Mouse (Mus musculus) heart, adult 18-20 months (tissue): Measurements from ENCODE around the gene Acsl5. TPM values are rescaled to one million over a fixed set of nuclear protein-coding genes. Genes with fewer than 3 reads are reported as not detected.
A peak's percentile ranks its signal among the peaks of the same experiment; 100 is the strongest.

Experiments
- DNase-seq, 2 experiments: peaks; one replicate each; pipeline ENCODE4 v3.0.0; 2021 to 2022; ENCODE audit warnings: mixed read lengths in 1 of 2
- long read RNA-seq, 2 experiments: library from polyadenylated mRNA; stranded (forward); transcript quantifications; one replicate each; pipeline ENCODE4 v2.0.0; 2021
- total RNA-seq, 2 experiments: library from RNA; stranded (reverse); gene quantifications; 2 replicates each; pipeline ENCODE4 v1.2.3; 2021

Gene Acsl5
- total RNA-seq, result 10 to 100 TPM; 11.7 to 33.6 TPM
- long read RNA-seq, experiment 1, full-length matches to known transcripts, result 13 of 24 reads
- long read RNA-seq, experiment 1, partial matches to known transcripts, result 11 of 24 reads
- long read RNA-seq, experiment 1, other reads (novel, unspliced or antisense), result 0 of 24 reads
- long read RNA-seq, experiment 2, full-length matches to known transcripts, result 6 of 16 reads
- long read RNA-seq, experiment 2, partial matches to known transcripts, result 7 of 16 reads
- long read RNA-seq, experiment 2, other reads (novel, unspliced or antisense), result 3 of 16 reads

DNA sequence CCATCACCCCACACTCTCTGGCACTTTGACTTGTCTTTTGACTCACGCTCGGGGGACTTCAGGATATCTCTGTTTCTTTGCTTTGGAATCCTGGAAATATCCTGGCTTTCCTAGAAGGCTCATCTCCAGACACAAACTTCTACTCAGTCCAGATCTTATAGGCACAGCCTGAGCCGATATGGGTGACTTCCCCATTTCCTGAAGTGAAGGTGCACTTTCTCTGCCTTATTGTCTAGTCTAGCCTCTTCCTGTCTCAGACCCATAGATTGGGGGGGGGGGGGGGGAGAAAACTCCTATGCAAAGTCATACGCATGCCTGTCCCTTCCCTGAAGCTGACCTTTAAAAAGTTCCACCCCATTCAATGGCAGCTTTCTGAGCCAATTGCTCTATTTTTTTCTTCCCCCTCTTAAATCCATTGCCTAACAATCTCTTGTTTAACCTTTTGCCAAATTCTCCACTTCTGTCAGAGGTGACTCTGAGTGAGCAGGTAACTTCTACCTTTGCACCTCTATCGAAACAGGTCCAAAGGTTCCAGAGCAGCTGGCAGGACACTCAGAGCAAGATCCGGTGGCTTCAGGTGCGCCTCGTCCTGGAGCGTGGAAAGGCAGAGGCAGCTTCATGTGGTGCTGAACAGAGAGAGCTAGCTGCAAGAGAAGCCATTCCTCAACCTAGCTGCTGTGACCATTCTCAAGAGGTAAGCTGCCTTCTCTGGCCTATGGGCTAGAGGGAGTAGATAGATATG, at the start of gene Acsl5:
Gene Acsl5, plus strand, starts transcription at position 556 of the 742 bp plus-strand sequence.
- no peak for DNase-seq

DNA sequence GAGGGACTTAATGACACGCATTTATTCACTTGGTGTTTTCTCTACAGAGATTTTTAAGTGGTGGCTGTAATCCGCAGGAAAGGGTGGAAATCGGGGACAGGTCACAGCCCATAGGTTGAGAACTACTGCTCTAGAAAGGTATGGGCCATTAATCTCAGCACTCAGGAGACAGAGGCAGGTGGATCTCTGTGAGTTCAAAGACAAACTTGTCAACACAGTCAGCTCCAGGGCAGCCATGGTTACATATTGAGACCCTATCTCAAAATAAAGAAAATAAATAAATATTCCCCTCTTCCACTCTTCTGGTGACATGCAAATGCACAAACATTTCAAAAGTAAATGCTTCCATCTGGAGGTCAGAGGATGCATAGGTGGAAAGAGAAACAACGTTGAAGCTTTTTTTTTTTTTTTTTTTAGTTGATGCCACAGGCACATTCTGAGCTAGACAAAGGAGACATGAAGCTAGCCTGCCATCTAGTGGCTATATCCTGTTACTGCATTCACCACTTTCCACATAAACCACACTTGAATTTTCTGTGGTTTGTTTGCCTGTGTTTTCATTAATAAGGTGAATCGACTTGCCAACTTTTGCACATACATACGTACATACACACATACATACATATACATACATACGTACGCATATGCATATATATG, 45.1 kb upstream of the Acsl5 start:
- DNase-seq, result peak; percentile 38 to 63

DNA sequence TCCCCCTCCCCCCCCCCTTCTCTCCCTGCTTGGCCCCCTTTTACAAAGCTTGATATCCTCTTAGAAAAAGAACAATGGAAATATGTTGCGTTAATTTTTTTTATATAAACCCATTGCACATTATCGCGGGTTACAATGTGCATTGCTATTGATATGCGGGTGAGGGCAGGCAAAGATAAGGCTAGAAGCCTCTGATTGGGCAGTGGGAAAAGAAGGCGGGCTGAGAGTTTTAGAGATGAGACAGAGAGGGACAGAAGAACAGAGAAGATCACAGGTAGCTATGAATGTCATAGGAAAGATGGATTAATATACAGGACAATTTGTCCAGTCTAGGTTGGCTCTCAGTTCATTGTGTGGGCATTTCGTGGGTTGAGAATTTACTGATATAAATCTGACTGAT, 44.5 kb upstream of the Acsl5 start:
- DNase-seq, result no peak

DNA sequence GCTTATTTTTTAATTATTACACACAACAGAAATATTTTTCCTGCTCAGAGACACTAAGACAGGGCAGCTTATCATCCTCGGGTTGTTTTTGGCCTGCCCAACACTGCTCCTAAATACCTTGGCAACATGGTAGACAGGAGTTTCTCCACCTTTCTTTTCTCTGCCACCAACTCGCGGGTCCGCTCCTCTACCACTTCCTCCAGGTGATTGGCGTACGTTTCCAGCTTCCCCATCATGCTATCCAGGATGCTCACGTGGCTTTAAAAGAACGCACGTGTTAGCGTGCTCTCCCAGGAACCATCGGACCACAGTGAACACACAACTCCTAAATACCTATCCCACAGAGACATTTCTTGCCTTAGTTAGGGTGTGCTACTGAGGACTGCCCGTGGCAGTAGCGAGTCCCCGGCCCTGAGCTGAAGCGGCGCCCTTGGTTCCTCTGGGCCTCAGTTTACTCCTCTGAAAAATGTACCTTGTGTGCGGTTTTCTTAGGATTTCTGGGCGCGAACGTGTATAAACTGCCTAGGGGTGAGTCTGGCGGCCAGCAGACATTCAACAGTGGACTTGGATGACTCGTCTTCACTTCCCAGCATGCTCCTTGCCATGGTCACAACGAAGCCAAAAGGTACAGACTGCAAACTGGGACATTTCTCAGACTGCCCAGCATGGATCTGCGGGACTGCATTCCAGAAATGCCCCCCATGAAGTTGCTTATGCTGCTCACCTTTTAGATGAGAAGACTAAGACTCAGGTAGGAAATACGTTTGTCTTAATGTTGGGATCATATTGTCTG, 43.8 kb upstream of the Acsl5 start:
- no peak for DNase-seq

DNA sequence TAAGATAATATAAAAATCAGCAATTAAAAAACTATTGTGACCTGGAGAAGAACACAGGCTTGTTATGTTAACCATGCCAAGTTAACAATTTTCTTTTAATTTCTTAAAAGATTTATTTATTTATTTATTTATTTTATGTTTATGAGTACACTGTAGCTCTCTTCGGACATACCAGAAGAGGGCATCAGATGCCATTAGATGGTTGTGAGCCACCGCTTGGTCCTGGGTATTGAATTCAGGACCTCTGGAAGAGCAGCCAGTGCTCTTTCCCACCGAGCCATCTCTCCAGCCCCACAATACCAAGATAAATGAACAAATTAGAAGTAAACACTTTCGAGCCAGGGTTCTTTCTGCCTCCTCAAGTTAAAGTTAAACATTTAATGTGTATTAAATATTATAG, 43.1 kb upstream of the Acsl5 start:
- DNase-seq, result no peak

DNA sequence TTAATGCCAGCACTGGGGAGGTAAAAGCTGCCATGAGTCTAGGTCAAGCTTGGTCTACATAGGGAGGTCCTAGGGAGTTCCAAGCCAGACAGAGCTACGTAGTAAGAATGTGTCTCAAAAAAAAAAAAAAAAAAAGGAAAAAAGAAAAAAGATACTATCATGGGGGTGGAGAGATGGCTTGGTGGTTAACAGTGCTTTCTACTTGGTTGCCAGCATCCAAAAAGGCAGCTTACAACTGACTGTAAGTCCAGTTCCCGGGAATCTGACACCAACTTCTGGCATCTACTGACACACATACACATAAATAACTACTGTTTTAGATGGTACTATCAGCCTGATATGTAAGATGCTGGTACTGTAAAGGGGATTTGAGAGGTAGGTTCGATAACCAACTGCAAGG, 42.7 kb upstream of the Acsl5 start:
- no peak for DNase-seq

DNA sequence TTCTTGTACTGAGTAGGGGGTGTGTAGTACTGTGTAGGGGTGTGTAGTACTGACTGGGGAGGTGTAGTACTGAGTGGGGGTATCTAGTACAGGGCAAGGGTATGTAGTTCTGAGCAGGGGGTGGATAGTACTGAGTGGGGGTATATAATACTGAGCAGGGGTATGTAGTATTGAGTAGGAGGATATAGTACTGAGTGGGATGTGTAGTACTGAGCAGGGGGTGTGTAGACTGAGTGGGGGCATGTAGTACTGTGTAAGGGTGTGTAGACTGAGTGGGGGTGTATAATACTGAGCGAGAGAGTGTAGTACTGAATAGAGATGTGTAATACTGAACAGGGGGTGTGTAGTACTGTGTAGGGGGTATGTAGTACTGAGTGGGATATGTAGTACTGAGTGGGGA, 40.0 kb upstream of the Acsl5 start:
- DNase-seq, result no peak

DNA sequence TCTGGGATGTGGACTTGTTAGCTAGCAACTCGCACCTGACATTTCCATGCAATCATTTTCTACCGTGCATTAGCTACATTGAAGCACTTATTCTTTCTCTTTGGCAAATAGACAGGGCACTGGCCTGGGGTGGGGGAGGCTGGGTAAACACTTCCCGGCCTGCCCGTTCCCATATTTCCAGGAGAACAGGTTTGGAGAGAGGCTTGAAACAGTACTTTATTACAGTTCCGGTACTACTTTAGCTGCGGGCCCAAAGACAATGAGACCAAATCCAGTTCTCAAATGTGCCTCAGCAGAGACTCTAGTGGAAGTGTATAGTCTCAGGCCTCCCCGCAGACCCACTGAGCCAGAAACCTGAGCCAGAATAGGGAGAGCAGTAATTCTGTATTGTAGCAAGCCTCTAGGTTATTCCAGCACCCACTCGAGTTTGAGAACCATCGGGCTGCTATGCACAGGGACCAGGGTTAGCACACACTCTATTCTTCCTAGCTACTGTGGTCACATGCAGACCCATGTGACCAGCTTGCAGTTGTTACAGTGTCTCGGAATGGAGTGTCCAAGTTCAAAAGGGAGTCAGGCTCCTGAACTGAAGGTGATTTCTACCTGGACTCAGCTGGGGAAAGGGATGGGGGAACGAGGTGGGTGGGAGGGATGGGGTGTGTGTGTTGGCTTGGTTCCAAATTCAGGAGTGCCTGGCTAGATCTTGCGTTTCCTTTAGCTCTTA, 38.0 kb upstream of the Acsl5 start:
- no peak for DNase-seq

DNA sequence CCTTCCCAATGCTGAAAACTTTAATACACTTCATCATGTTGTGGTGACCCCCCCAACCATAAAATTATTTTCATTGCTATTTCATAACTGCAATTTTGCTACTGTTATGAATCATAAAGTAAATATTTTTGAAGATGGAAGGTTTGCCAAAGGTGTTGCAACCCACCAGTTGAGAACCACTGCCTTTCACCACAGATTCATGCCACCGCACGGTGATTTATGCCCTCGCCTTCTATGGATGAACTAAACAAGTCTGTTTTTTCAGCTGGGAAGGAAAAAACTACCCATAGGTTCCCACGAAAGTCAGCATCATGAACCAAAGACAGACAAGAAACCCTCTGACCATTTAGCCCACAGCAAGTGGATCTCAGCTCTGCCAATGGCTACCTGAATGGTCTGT, 34.9 kb upstream of the Acsl5 start:
- DNase-seq, result no peak

DNA sequence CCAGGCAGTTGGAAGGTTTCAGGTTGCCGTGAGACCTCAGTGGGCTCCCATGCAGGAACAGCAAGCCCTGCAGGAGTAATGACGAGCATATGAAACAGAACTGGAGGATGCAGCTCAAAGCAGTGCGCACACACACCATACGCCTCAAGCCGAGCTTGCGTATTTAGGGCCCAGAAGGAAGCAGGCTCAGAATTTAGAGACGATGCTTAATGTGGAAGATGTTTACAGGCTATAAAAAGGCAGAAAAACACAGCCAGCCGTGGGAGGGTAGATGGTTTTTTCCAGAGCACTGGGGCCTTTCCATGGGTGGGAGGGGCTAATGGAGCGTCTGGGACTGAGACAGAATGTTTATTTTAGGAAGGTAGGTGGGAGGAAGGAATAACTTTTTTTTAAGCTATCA, 34.4 kb upstream of the Acsl5 start:
- peak in 1 of 2 experiments; percentile 16 for DNase-seq

DNA sequence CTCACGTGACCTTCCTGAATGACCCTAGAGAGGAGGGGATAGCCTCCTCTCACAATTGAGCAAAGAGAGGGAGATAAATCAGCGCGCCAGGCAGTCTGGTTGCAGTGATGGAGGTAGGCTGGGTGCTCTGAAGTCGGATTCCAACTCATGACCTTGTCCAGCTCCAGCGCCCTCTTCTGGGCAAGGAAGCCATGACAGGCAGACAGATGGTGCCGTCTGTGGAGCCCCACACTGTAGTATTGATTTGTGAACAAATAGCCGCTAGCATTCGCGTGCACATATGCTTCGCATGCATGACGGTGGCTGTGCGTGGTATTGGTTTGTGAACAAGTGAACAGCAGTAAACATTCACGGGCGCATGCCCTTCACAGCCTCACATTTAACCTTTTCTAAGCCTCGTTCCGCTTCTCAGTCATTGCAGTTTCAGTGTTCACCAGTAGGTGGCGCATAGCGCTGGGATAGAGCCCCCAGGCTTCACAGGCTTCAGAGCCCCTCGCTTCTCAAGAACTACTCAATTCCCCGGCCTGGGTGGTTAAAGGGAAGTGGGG, 33.5 kb upstream of the Acsl5 start:
- DNase-seq, result peak; percentile 68 to 91

DNA sequence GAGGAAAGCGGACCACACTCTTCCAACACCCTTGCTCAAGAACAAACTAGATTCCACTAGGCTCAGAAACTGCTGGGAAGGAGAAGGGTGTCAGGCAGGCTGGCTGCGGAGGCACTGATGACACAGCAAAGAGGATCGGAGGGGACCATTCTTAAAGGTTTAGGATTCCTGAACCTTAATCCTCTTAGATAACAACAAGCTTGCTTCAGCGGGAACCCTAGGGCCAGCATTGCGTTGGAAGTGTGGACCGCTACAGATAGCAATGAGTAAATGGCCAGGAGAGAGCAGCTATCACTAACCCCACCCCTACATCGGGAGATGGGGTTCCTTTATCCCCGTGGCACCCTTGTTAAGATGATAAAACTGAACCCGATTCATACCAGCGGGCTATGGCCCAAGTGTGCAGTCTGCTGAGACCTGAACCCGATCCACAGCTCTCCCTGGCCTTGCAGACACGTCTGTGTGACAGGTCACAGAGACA, 33.0 kb upstream of the Acsl5 start:
- DNase-seq, result no peak

DNA sequence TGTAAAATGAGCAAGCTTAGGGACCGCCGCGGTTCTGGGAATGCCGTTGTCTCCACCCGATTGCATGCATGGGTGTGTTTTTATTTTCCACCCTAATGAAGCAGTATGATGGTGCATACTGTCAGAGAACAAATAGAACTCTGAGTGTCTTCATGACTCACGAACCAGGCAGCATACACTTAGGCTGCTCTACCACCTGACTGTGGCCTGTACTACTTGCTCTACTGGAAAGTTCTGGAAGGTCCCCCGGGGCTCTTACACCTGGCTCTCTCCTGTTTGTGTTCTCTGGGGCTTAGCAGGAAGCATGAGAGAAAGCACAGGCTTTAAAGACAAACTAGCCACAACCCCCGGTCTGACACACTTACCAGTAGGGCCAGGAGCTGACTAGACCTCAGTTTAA, 32.4 kb upstream of the Acsl5 start:
- no peak for DNase-seq

DNA sequence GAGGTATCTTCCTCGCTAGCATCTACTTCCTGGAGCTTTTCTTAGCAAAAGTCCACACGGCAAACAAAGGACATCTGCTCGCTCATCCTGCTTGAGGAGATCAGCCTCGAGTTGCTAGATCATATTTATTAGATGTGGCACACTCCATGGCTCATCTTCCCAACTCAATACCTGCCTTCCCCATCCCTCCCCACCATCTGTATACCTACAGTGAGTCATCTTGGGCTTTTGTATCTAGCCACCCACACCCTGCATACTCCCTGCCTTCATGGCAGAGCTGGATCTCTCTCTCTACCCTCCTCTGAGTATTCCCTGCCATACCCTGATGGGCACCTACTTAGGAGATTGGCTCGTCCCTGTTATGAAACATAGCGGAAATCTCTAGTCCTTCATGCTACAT, 30.5 kb upstream of the Acsl5 start:
- no peak for DNase-seq

DNA sequence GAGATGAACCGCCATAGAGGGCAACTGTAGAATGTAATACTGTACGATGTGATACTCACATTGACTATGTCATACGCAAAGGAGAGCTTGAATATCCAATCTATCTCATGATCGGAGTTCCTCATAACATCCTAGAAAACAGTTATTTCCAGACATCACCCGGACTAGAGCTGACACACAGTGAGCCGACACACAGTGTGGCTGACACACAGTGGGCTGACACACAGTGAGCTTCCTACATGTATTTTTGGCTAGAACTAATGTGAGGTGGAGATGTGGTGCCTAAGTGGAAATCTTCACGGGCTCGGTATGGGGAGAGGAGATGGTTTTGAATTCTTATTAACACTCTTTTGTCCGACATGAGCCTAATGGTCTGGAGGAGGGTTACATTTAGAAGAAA, 29.5 kb upstream of the Acsl5 start:
- no peak for DNase-seq

DNA sequence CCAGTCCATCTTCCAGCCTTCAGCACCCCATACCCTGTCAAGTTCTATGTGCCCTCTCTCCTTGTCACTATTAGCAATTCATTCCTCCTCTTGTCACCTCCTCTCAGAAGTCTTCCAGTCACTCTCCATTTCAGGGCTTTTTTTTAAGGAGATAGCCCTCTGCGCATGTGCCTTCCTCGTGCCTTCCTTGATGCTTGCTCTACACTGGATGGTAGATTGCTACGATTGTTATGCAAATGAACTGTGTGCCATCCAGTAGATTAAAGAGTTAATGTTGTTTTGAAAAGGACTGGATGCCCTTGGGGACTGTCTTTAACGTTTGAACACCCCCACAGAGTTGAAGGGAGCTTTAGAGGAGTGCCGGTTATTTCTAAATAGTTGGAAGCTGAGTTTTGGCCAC, 25.1 kb upstream of the Acsl5 start:
- no peak for DNase-seq

DNA sequence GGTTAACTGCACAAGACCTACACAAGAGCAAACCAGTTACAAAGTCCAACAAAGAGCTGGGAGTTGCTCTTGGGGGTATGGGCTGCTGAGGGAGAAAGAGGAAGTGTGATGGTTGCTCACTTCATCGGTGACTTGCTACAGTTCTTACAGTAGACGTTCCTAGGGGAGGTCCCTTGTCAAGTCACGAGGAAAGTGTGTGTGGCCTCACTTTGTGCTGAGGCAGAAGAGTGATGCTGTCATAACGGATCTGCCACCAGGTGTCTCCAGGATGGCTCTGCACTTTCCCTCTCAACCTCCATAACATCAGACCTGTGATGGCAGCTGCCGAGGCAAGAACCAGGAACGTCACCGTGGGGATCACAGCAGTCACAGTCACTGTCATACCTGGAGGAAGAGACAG, 24.6 kb upstream of the Acsl5 start:
- DNase-seq, result no peak

DNA sequence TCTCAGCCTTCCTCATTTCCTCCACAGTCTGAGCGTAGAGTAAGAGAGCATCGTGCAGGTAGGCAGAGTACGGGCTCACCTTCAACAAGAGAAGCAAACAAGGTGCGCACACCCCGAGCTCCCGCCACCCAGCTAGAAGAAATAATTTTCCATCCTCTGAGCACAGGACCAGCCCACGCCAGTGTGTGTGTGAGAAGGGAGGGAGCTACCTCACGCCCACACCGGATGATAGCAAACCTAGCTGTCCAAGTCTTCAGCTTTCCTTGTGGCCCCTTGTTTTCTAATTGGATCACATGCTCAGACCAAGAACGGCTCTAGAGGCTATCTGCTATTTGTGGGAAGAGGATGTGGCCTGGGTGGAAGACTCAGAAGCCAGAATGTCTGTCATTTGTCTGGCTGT, 20.7 kb upstream of the Acsl5 start:
- DNase-seq, result no peak

DNA sequence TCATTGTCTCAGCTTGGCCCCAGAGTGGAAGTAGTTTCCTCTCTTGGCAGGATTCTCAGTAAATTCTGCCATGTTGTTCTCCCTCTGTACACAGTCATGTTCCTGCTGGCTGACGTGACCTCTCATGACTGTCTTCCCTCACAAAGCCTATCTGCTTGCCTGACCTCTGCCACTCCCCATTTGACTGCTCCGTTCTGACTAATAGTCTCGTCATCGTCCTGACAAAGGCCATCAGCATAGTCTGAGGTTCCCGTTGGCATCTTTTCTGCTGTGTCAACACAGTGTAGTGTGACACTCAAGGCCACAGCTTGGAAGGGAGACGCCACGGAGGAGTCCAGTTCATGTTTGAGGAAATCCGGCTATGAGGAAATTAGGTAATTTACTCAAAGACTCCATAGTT, 19.6 kb upstream of the Acsl5 start:
- peak; percentile 34 to 62 for DNase-seq

DNA sequence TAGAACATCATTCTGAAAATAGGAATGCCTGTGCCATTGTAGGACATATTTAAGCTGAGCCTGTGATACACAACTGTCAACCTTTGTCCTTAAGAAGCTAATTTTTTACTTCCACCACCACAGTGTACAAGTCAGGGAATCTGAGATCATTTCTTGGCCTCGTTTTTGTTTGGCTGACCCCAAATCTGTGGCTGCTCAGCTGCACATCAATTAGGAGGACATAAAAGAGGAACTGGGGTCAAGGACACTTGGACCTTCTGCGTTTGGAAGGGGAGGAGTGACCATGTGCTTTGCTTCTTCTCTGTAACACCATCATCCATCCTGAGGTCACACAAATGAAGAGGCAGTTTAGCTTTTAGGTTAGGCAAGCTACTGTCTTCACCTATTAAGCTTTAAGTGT, 15.7 kb upstream of the Acsl5 start:
- no peak for DNase-seq

DNA sequence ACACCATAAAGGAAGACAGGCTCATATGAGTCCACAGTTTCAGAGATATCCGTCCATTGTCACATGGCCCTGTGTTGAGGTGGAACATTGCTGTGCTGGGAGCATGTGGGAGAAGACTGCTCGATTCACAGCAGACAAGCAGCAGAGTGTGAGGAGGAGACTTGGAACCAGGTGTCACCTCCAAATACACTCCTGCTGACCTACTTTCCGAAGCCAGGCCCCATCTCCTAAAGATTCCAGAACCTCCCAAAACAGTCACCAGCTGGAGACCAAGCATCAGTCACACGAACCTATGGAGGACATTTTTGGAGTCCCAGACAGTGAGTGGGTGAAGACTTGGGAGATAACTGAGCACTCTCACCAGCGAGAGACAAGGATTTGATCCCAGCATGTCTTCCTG, 15.2 kb upstream of the Acsl5 start:
- no peak for DNase-seq
